Mouse (Mus musculus) c-Kit-negative CD71-positive TER-119-positive erythroid progenitor cells, embryonic 14.5 days (primary cell): ENCODE measurements around the gene Qprt.
A peak's percentile ranks its signal among the peaks of the same experiment; 100 is the strongest.

Source experiments
- DNase-seq: peaks from one replicate; pipeline ENCODE4 v3.0.0-alpha.2; 2013; ENCODE audit warnings: low read depth, low spot score

The Qprt gene

DNA sequence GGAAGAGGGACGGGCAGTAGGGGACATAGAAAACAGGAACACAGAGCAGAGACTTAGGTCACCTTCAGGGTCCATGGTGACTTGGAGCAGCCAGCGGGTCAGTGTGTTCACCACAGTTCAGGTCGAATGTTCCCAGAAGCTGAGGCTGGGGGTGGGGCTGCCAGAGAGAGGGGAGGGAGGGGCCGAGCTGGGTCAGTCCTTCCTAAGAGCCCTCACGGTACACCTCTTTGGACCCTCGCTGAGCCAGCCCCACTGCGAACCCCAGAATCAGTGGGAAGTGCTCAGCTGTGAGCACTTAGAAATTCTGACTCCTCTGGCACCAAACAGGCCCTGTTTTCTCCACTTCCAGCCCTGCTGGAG lies at the start of gene Qprt:
TSS of gene Qprt (minus strand) at position 316 of the 360 bp plus-strand sequence.
- DNase-seq, result no peak

DNA sequence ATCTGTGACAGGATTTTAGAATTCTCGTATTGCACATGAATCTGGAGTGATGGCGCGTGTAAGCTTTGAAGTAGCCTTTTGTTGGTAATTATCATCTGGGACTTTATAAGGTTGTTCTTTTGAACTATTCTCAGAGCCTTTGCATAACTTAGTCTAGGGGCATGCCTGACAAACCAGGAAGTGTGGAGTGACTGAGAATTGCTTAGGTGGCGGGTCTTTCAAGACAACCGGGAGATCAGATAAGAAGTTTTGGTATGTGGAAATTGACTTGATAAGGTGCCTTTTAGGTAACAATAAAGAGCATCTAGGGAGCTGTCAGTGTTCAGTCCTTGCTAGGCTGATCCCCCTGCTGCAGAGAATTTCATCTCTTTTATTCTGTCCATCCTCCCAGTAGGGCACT lies 44.5 kb upstream of the Qprt start:
- DNase-seq, result no peak

DNA sequence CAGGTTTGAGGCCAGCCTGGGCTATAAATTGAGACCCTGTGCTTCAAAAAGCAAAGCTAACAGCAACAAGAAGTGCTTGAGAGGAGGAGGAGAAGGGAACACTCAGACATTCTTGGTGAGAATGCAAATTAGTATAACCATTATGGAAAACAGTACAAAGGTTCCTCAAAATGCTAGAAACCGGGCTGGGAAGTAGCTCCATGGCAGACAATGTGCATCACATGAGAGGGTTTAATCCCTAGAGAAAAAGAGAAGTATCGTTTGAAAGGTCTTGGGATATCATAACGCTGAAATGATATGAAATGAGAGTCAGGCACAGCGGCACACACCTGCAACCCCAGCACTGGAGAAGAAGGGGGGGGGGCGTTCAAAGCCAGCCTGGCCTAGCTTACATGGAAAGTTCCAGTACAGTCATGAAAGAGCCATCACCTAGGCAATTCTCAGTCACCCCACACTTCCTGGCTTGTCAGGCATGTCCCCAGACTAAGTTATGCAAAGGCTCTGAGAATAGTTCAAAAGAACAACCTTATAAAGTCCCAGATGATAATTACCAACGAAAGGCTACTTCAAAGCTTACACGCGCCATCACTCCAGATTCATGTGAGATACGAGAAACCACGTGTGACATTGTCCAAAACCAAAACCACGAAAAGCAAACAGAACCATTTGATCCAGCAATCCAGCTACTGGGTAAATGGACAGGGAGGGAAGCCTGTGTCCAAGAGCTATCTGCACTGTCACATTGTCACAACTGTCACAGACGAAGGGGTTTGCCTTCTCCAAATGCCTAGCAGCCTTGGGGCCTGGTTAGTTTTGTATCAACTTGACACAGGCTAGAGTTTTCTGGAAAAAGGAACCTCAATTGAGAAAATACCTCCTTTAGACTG lies 43.8 kb upstream of the Qprt start:
- DNase-seq, result no peak

DNA sequence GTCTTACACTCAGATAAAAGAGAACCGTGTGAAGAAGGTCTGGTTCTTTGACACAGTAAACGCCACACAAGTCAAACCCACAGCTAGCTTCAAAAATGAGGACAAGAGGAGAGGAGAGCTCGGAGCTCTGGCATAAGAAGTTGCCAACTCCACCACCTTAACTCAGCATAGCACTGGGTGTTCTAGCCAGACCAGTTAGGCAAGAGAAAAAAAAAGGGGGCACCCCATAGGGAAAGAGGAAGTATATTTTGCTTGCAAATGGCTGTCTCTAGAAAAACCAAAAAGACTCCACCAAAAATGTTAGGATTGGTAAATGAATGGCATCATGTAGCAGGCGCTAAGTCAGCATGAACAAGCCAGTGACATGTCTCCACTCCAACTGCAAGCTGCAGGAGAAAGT lies 42.0 kb upstream of the Qprt start:
- no peak for DNase-seq

DNA sequence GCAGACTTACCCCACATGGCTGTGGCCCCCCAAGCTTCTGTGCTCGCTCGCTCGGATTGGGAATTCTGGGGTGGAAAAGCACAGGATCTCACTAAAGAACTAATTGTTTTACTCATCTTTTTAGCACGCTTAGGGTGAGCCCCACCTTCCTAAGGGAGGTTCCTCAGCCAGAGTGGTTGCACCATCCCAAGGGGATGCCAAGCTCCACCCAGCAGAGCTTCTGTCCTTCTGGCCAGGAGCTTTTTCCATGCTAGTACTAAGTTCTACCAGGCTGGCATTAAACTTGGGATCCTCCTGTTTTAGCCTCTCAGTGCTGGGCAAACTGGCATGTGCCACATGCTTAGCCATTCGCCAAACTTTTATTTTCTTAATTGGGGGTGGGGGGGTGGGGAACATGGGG lies 40.5 kb upstream of the Qprt start:
- DNase-seq, result no peak

DNA sequence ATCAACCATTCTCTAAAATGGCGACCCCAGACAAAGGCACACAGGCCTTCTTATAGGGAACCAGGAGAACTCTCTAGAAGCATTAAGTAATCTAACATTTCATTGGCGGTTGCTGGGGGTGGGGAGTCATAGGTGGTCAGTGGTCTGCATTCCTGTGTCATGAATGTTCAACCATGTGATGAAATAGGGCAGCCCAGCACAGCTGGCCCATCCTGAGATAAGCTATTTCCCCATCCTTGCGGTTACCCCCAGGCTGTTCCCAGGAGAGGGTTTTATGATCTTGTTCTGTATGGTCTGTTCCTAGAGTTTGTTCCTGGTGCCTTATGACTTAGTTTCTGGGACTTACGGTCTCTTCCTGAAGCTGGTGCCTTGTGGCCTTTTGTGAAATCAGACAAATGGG lies 35.5 kb upstream of the Qprt start:
- no peak for DNase-seq

DNA sequence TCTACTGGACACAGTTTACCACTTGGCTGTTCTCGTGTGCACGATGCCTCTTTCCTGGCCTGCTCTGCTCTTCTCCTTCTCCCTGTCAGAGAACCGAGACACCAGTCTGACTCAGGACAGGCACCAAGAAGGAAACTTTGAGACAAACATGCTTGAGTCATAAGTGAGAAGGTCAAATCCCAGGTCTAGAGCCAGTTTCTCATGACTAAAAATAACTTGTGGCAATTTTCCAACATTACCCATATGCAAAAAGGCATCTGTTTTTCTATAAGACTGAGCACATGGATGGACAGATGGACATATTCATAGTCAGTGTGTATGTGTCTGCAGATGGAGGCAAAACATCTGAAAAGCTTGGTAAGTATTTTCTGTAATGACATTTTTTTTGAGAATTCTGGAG lies 31.5 kb upstream of the Qprt start:
- no peak for DNase-seq

DNA sequence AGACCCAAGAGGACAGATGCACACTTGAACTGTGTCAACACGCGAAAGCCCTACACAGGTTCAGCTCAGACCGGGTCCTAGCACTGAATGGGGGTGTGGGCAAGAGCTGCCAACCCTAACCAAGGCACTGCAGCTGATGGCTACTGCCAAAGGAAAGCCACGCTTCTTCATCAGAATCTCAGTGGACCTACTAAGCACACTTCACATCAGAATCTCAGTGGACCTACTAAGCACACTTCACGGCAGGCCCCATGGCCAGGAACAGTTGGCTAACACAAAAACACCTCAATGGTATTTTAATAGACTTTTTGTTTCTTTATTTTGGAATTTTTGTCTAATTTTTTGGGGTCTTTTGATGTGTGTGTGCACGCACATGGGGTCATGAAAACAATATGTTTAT lies 30.4 kb upstream of the Qprt start:
- no peak for DNase-seq

DNA sequence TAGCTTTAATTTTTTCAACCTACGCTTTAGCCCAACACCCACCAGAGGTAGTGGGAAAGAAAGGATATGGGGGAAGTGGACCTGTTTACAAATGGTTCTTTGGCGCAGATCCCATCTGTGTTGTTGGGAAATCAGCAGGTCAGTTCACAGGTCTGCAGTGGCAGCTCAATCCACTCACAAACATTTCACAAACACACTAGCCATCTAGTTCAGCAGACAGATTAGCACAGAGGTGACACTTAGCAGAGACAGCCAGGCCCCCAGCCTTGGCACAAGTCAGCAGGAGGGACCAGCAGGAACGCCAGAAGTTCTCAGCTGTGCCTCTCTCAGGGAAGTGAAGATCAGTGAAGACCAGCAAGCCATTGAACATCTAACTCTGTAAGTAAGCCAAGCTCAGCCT lies 25.9 kb upstream of the Qprt start:
- DNase-seq, result no peak

DNA sequence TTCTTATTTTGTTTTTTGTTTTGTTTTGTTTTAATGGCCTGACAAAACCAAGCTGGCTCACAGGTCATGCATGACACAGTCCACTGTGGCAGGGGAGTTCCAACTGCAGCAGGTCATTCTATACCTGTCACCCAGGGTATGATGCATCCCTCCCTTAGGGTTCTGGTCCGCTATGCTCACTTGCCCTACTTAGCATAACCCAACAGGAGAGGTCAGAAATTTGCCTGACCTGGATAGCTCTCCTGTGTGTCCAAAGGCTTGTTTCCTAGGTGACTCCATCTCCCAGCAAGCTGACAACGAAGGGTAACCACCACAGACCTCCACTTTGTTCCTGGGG lies 24.2 kb upstream of the Qprt start:
- no peak for DNase-seq

DNA sequence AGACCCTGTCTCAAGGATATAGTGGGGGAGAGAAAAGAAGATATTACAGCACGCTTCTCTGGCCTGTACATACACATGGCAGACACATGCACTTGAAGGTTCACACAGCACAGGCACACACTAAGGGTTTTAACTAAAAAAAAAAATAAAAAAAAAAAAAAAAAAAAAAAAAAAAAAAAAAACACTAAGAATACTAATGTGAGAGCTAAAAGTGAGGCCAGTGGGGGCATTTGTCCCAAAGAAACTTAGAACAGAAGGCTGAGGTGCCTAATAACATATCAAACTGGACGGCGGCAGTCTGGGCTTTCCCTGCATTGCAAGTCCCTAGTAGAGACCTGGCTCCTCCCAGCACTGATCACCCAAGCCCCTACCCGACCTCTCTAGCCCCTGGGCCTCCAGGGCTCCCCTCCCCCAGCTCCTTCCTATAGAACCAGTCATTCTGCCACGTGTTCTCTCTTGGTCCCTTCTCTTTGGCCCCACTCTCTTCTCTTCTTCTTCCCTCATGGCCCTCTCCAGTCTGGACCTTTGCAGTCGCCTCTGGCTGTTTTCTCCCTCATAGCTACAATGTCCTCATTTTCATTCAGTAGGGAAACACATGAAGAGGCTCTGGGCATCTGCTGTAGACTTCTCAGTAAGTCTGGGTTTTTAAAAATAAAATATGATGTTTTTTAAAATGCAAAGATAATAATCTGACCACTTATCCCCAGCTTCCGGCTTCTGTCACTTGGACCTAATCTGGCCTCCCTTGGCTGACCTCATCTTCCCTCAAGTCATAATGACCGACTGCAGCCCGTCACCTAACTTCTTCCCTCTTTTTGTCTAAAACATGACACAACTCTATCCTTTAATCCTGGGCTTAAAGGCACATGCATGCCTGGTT lies 23.6 kb upstream of the Qprt start:
- DNase-seq, result no peak

DNA sequence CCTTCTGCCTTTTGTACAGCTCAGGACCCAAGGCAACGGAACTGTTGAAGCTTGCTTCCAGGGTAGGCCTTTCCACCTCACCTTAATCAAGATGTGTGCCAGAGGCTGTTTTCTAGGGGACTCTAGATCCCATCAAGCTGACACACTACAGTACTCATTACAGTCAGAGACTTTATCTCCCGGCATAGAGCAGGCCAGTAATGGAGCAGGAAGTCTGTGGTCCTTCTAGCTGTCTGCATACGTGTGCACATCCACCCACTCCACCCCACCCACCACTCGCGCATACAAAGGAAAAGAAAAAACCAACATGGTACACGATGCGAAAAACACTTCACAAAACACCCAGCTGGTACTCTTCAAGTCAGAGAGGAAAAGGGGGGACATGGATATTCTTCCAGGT lies 22.4 kb upstream of the Qprt start:
- DNase-seq, result no peak

DNA sequence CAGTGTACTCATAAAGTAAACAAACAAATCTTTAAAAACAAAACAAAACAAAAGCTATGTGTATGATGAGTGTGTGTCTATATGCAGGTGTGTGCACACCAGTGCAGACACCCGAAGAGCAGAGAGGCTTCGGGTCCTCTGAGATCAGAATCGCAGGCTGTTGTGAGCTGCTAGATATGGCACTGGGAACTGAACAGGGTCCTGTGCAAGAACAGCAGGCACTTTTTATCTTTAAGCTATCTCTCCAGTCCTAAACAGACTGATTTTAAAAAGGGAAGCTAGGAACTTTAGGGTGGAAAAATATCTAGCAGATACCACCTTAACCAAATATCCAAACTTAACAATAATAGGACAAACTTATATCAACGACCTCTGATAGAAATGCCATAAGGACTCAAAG lies 20.6 kb upstream of the Qprt start:
- DNase-seq, result no peak

DNA sequence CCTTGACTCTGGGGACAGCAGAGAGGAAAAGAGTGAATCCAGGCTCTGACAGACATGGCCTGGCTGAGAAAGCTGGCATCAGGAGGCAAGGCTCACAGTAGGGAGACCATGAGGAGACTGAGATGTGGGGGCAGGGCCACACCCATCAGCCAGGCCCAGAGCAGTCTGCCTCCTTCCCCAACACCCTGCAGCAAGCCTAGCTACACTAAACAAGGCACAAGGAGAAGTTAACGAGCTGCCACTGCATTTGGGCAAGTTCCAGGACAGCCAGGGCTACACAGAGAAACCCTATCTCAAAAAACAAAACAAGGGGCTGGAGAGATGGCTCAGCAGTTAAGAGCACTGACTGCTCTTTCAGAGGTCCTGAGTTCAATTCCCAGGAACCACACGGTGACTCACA lies 20.2 kb upstream of the Qprt start:
- DNase-seq, result no peak

DNA sequence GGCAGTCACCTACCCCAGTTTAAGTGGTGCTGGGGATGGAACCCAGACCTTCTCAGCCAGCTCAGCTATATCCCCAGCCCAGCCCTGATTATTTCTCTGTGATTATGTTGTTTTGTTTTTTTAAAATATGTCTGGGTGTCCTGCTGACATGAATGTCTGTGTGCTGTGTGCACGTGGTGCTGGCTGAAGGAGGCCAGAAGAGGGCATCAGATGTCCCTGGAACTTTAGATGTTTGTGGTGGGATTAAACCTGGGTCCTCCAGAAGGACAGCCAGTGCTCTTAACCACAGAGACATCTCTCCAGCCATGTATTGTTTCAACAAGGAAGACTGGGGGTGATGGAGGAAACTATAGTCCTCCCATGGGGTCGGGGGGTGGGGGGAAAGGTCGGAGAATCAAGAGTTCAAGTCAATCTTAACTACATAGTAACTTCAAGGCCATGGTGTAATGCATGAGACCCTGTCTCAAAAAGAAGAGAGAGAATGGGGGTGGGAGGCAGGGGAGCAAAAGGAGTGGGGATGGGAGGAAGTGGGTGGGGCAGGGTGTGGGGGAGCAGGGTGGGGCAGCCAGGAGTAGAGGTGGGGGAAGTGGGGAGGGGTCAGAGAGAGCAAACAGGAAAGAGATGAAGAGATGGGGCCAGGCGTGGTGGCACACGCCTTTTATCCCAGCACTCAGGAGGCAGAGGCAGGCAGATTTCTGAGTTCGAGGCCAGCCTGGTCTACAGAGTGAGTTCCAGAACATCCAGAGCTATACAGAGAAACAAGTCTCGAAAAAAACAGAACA lies 18.8 kb upstream of the Qprt start:
- no peak for DNase-seq

DNA sequence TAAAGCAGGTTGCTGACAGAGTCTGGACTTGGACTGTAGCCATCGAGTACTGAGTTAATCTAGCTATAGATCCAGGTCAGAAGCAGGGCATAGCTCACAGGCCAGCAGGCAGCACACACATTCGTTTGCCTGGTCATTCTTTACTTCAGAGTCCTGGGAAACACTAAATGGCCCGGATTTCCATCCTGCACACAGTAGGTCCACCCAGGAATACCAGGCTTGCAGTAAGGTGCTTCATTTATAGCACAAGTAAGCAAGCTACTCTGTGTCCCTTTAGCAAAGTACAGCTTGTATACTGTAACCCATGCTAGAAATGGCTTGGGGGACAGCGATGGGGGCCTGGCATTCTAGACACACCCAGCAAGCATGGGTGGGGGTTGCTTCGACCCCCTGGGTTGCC lies 17.5 kb upstream of the Qprt start:
- DNase-seq, result no peak

DNA sequence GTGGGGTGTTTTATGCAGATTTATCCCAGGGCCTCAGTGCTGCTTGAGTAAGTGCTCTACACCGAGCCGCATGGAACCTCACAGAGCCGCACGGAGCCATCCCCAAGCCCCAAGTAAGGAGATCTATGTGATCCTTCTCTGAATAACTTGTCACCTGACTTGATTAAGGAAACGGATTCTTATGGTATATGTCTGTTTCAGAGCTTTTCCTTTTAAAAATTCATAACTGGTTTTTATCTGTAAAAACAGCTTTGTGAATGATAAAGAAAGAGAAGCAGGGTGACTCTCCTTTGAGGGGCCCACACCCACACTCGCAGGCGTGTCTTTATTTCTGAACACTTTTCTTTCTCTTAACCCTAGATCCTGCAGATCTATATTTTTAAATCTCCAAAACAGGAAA lies 17.1 kb upstream of the Qprt start:
- DNase-seq, result peak; percentile 32

DNA sequence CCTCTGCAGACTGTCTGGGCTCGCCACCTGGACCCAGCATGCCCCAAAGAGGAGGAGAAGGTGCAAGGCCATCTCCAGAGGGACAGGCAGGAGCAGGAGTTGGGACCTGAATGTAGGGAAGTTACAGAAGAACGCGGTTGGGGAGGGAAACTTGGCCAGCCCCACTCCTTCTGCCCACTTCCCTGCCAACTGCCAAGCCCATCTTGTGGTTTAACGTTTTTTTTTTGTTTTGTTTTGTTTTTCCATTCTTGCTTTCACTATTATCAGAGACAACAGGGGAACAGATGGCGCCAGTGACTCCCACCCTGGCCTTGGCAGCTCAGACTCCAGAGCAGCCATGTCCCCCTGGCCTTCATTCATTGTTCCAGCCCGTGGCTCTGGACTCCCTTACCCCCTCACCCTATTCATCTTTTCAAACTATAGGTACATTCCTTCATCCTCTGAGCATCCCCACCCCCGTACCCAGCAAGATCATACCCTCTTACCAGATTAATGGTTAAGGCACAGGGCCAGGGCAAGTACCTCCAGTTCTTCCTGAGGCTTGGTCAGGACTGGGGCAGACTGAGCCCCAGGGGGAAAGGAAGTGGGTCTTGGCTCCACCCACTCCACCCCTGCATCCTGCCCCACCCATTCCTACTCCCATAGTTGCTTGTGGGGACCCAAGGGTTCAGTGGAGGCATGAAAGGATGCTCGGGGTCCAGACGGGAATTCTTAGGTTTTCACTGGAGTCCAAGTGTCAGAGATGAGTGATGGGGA lies 15.4 kb upstream of the Qprt start, which contains the start of gene Spn:
TSS of gene Spn (minus strand) at position 562 of the 756 bp plus-strand sequence.
- DNase-seq, result no peak

DNA sequence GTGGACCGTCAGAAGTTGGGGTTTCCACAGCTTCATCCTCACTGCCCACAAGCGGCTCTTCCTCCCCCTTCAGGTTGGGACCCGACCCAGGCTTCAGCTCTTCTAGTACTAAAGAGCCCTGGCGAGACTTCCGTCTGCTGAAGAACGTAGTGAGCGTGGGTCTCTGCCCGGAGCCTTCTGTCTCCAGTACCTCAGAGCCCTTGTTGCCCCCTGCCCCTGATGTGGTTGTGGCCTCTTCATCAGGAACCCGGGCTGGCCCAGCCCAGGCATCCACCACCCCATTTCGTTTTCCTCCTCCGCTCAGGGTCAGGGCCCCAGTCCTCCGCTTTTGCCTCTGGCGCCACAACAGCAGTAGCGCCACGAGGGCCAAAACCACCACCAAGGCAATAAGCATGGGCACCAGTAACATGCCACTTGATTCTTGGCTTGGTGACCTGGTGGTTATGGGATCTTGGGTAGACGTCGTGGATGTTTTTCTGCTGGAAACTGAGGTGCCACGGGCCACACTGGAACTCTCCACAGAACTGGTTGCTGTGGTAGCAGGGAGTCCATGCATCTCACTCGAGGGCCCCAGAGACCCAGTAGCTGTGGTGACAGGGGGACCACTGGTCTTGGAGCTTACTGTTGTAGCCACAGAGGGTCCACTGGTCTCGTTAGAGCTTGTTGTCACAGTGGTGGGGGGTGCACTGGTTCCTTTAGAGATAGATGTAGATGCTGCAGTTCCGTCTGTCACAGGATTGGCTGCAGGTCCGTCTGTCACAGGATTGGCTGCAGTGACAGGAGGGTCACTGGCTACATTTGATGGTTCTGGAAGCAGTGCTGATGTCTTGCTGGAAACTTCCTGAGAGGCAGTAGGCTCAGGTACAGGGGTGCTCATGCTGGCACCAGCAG lies 14.4 kb upstream of the Qprt start:
- DNase-seq, result no peak

DNA sequence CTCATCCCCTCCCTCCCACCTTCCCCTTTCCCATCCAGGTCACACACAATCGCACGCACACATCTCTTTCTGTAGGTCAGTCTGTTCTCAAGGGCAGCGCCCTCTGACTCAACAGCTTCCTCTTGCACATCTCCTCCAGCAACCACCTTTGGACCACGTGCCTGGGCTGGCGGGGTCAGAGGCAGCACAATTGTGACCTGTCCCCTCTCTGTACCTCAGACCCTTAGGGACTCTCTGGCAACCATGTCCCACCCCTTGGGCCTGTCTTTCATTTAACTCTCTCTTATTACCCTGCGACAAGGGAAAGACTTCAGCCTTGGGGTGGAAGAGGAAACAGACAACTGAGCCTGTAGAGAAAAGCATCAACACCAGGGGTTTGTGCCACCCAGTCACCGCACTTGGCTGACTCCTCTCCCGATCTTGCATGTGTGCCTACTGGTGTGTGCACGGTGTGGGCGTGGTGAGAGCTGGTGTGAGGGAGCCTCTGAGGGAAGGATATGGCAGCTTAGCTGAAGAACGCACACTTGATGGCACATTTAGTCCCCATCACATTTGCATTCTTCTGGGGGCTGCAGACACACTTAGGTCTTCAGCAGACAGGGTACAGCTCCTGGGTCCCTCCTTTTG lies 12.9 kb upstream of the Qprt start:
- DNase-seq, result no peak
